Mouse (Mus musculus): ENCODE results near the gene Eipr1.
"Not testable (repeated sequence)": the region's sequence is repeated elsewhere in the genome, so short reads cannot be mapped to it uniquely, and the experiment has no call there.

The Eipr1 gene

GRCm38 (mm10) chr12:28751508-28752263 lies at the start of gene Eipr1:
TSS of gene Eipr1 (plus strand) at chr12:28751803.
- peak; percentile 95 for DNase-seq (ENCODE audit: low read depth, low spot score)

GRCm38 (mm10) chr12:28704381-28704780 lies 47.2 kb upstream of the Eipr1 start:
- no peak for DNase-seq (ENCODE audit: low read depth, low spot score)

- no peak for DNase-seq (ENCODE audit: low read depth, low spot score)
These were observed 46.4 kb upstream of the Eipr1 start for GRCm38 (mm10) chr12:28705204-28705603.

- no peak for DNase-seq (ENCODE audit: low read depth, low spot score)
These were observed 43.4 kb upstream of the Eipr1 start for GRCm38 (mm10) chr12:28708154-28708553.

- DNase-seq (ENCODE audit: low read depth, low spot score): no peak
These were observed 40.9 kb upstream of the Eipr1 start for GRCm38 (mm10) chr12:28710566-28711185.

- DNase-seq (ENCODE audit: low read depth, low spot score): no peak
These were observed 36.6 kb upstream of the Eipr1 start for GRCm38 (mm10) chr12:28714822-28715632.

- no peak for DNase-seq (ENCODE audit: low read depth, low spot score)
These were observed 34.5 kb upstream of the Eipr1 start for GRCm38 (mm10) chr12:28717066-28717465.

- DNase-seq (ENCODE audit: low read depth, low spot score): no peak
These were observed 33.5 kb upstream of the Eipr1 start for GRCm38 (mm10) chr12:28718106-28718505.

GRCm38 (mm10) chr12:28724366-28724765 lies 27.2 kb upstream of the Eipr1 start:
- DNase-seq (ENCODE audit: low read depth, low spot score): no peak

GRCm38 (mm10) chr12:28726204-28726603 lies 25.4 kb upstream of the Eipr1 start:
- DNase-seq (ENCODE audit: low read depth, low spot score): no peak

GRCm38 (mm10) chr12:28727061-28727460 lies 24.5 kb upstream of the Eipr1 start:
- DNase-seq (ENCODE audit: low read depth, low spot score): peak; percentile 62

GRCm38 (mm10) chr12:28732631-28733030 lies 19.0 kb upstream of the Eipr1 start:
- no peak for DNase-seq (ENCODE audit: low read depth, low spot score)

GRCm38 (mm10) chr12:28733520-28734245 lies 17.9 kb upstream of the Eipr1 start:
- not testable (repeated sequence) for DNase-seq (ENCODE audit: low read depth, low spot score)

GRCm38 (mm10) chr12:28734271-28734670 lies 17.3 kb upstream of the Eipr1 start:
- DNase-seq (ENCODE audit: low read depth, low spot score): no peak

GRCm38 (mm10) chr12:28735293-28735692 lies 16.3 kb upstream of the Eipr1 start:
- DNase-seq (ENCODE audit: low read depth, low spot score): no peak

GRCm38 (mm10) chr12:28743328-28743727 lies 8.3 kb upstream of the Eipr1 start:
- no peak for DNase-seq (ENCODE audit: low read depth, low spot score)

- peak; percentile 93 for DNase-seq (ENCODE audit: low read depth, low spot score)
These were observed 1.5 kb upstream of the Eipr1 start, which contains the start of gene Trappc12 for GRCm38 (mm10) chr12:28750021-28750633. TSS of gene Trappc12 (minus strand) at chr12:28750472.

GRCm38 (mm10) chr12:28750876-28751275 lies 727 bp upstream of the Eipr1 start:
- DNase-seq (ENCODE audit: low read depth, low spot score): no peak

GRCm38 (mm10) chr12:28756019-28756418 lies 4.4 kb downstream of the Eipr1 start:
- no peak for DNase-seq (ENCODE audit: low read depth, low spot score)

GRCm38 (mm10) chr12:28769953-28770352 lies 18.4 kb downstream of the Eipr1 start:
- DNase-seq (ENCODE audit: low read depth, low spot score): no peak

GRCm38 (mm10) chr12:28773815-28774214 lies 22.2 kb downstream of the Eipr1 start:
- DNase-seq (ENCODE audit: low read depth, low spot score): peak; percentile 30

Data from A20 (cell line).